Mouse (Mus musculus) heart, postnatal 0 days (tissue): ENCODE data around the gene U2af1l4. TPM values are rescaled to one million over a fixed set of nuclear protein-coding genes. Genes with fewer than 3 reads are reported as not detected.

Experiments
- ATAC-seq: fragments of 200-750 bp; cut with Nextera tagmentation; 2 replicates; pipeline ENCODE4 v1.8.0; 2017; ENCODE audit warnings: low read depth, moderate number of reproducible peaks, moderate library complexity; ENCODE audit not compliant: insufficient read depth
- DNase-seq: peaks from one replicate; pipeline ENCODE4 v3.0.0-alpha.2; 2016; ENCODE audit warnings: low spot score
- H3K27ac ChIP-seq: fragments of 300-500 bp; sonication (generic); 2 replicates; pipeline ENCODE4 v1.5.1; 2014; ENCODE audit warnings: low read depth, mild to moderate bottlenecking
- H3K27me3 ChIP-seq: fragments of 300-500 bp; sonication (generic); 2 replicates; pipeline ENCODE4 v1.6.1; 2014; ENCODE audit warnings: low read length, mixed read lengths; ENCODE audit not compliant: control insufficient read depth, insufficient read depth
- H3K36me3 ChIP-seq: fragments of 300-500 bp; sonication (generic); replicated peaks from 2 replicates; pipeline ENCODE4 v1.6.1; 2014; ENCODE audit warnings: low read length, mixed read lengths; ENCODE audit not compliant: control insufficient read depth, insufficient read depth
- H3K4me1 ChIP-seq: fragments of 300-500 bp; sonication (generic); 2 replicates; pipeline ENCODE4 v1.6.1; 2014; ENCODE audit warnings: antibody characterized with exemption; ENCODE audit not compliant: control insufficient read depth, insufficient read depth
- H3K4me2 ChIP-seq: fragments of 300-500 bp; sonication (generic); 2 replicates; pipeline ENCODE4 v1.6.1; 2014; ENCODE audit warnings: low read depth, mild to moderate bottlenecking, low read length, moderate library complexity
- H3K4me3 ChIP-seq: fragments of 300-500 bp; sonication (generic); 2 replicates; pipeline ENCODE4 v1.5.1; 2014; ENCODE audit warnings: low read depth, low read length
- H3K9ac ChIP-seq: fragments of 300-500 bp; sonication (generic); replicated peaks from 2 replicates; pipeline ENCODE4 v1.6.1; 2014; ENCODE audit warnings: low read depth, low read length, mixed read lengths
- H3K9me3 ChIP-seq: fragments of 300-500 bp; sonication (generic); replicated peaks from 2 replicates; pipeline ENCODE4 v1.6.1; 2016; ENCODE audit warnings: low read length; ENCODE audit not compliant: control insufficient read depth
- CTCF ChIP-seq: IDR thresholded peaks from 2 replicates; pipeline ENCODE4 v1.5.1; 2016; ENCODE audit warnings: antibody characterized with exemption, control low read depth, low read depth
- EP300 ChIP-seq: IDR thresholded peaks from 2 replicates; pipeline ENCODE4 v1.6.1; 2016; ENCODE audit warnings: antibody characterized with exemption, low read depth
- WGBS: fragments of 180-500 bp; shearing (Covaris S2); extraction: QIAGEN DNeasy Blood & Tissue Kit; methylation state at CpG from one replicate; pipeline ENCODE4 v1.1.7; 2014; 5-methylcytosine and 5-hydroxymethylcytosine counted together
- polyA plus RNA-seq: library from polyadenylated mRNA; unstranded; fragments of >200 nt; fragmentation: Nextera tagmentation; extraction: Ambion mirVana; gene quantifications from 2 replicates; pipeline ENCODE4 v1.2.1, GENCODE M21; 2015
- total RNA-seq: library from RNA; depleted of rRNA; stranded (reverse); fragments of >200 nt; gene quantifications from 2 replicates; pipeline ENCODE4 v1.2.3, GENCODE M21; 2014; ENCODE audit warnings: low replicate concordance

Gene U2af1l4
- total and polyA plus RNA-seq, 2 experiments from 2014 or later: 41.9 to 120 TPM

- no peak for TF ChIP-seq CTCF
- TF ChIP-seq EP300: no peak
- 88% methylated on average over 1 of the region's 2 CpGs for WGBS
- H3K27ac ChIP-seq: no peak overlapping the region
- H3K4me2 ChIP-seq: no peak overlapping the region
- no peak overlapping the region for H3K4me3 ChIP-seq
- peaks cover 23% of the 10 kb centered on the region for H3K36me3 ChIP-seq
- no peaks in the 10 kb centered on the region for H3K9me3 ChIP-seq
- no peak overlapping the region for H3K9ac ChIP-seq
- 0 out of 2 replicates have a peak, but pooled peaks cover 5% of the 10 kb centered on the region for H3K4me1 ChIP-seq
- no peak for ATAC-seq
- DNase-seq: no peak
- H3K27me3 ChIP-seq: no peaks in the 10 kb centered on the region
These were observed 13.2 kb upstream of the U2af1l4 start for GRCm38 (mm10) chr7:30549880-30550279.

GRCm38 (mm10) chr7:30550603-30551002 lies 12.5 kb upstream of the U2af1l4 start:
- Histone ChIP-seq H3K27ac (no peak overlapping the region), H3K9ac (no peak overlapping the region), H3K9me3 (no peaks in the 10 kb centered on the region), H3K27me3 (no peaks in the 10 kb centered on the region), H3K4me2 (no peak overlapping the region), H3K36me3 (peaks cover 30% of the 10 kb centered on the region), H3K4me1 (0 out of 2 replicates have a peak, but pooled peaks cover 5% of the 10 kb centered on the region), H3K4me3 (no peak overlapping the region)
- ATAC-seq: no peak
- TF ChIP-seq EP300: no peak
- no peak for TF ChIP-seq CTCF
- WGBS: 93% methylated on average over 1 of the region's 1 CpGs
- no peak for DNase-seq

GRCm38 (mm10) chr7:30551445-30552101 lies 11.5 kb upstream of the U2af1l4 start:
- Histone ChIP-seq H3K4me1 (0 out of 2 replicates have a peak, but pooled peaks cover 5% of the 10 kb centered on the region), H3K36me3 (peaks cover 32% of the 10 kb centered on the region), H3K9ac (peak overlapping the region; percentile 55), H3K27ac (peak overlapping the region; percentile 97), H3K9me3 (no peaks in the 10 kb centered on the region), H3K27me3 (no peaks in the 10 kb centered on the region), H3K4me2 (peak overlapping the region; percentile 79), H3K4me3 (peak overlapping the region; percentile 80)
- WGBS: under 1% methylated on average over 10 of the region's 10 CpGs
- TF ChIP-seq CTCF (peak; percentile 49), EP300 (no peak)
- ATAC-seq (peak; percentile 53), DNase-seq (peak; percentile 82)

- under 1% methylated on average over 44 of the region's 44 CpGs for WGBS
- ATAC-seq (peak; percentile 91), DNase-seq (peak; percentile 99)
- TF ChIP-seq CTCF (no peak), EP300 (peak; percentile 46; the same call in 1 of the 2 replicates)
- Histone ChIP-seq H3K4me2 (peak within 1 kb of the TSS; percentile 79), H3K27me3 (no peaks in the 10 kb centered on the region), H3K9ac (peak within 1 kb of the TSS; percentile 79), H3K4me1 (0 out of 2 replicates have a peak, but pooled peaks cover 5% of the 10 kb centered on the region), H3K27ac (peak within 1 kb of the TSS; percentile 97), H3K36me3 (peaks cover 37% of the 10 kb centered on the region), H3K9me3 (no peaks in the 10 kb centered on the region), H3K4me3 (peak within 1 kb of the TSS; percentile 80)
These were observed 10.7 kb upstream of the U2af1l4 start, which contains the start of the genes Hspb6 and Proser3 for GRCm38 (mm10) chr7:30552102-30553020. Gene Hspb6 (plus strand): TSS chr7:30552178. Gene Proser3 (minus strand): TSS chr7:30552299.

GRCm38 (mm10) chr7:30553021-30553589 lies 10.0 kb upstream of the U2af1l4 start:
- H3K4me2 ChIP-seq: peak overlapping the region; percentile 79
- H3K27ac ChIP-seq: peak overlapping the region; percentile 97
- no peak for TF ChIP-seq EP300
- TF ChIP-seq CTCF: no peak
- peak overlapping the region; percentile 80 for H3K4me3 ChIP-seq
- WGBS: 1% methylated on average over 23 of the region's 23 CpGs
- peaks cover 34% of the 10 kb centered on the region for H3K36me3 ChIP-seq
- H3K4me1 ChIP-seq: peaks cover 7% of the 10 kb centered on the region
- ATAC-seq (peak; percentile 64), DNase-seq (peak; percentile 76)
- H3K27me3 ChIP-seq: no peaks in the 10 kb centered on the region
- H3K9ac ChIP-seq: peak overlapping the region; percentile 79
- H3K9me3 ChIP-seq: no peaks in the 10 kb centered on the region
